Mouse (Mus musculus): ENCODE results near the gene Dcaf8.

GRCm38 (mm10) chr1:172229215-172229614 lies 81.3 kb downstream of the Dcaf8 start:
- TF ChIP-seq CTCF (IDR thresholded peaks at IDR 0.05; ENCODE audit: low read depth, low read length) = no peak
- no peak for TF ChIP-seq POLR2A (IDR thresholded peaks at IDR 0.05; ENCODE audit: borderline replicate concordance, low read depth, low read length)

Data from bone marrow macrophage, adult 2 months (primary cell).